ENCODE assay signal across 7 mouse cellular contexts in the genomic region with DNA sequence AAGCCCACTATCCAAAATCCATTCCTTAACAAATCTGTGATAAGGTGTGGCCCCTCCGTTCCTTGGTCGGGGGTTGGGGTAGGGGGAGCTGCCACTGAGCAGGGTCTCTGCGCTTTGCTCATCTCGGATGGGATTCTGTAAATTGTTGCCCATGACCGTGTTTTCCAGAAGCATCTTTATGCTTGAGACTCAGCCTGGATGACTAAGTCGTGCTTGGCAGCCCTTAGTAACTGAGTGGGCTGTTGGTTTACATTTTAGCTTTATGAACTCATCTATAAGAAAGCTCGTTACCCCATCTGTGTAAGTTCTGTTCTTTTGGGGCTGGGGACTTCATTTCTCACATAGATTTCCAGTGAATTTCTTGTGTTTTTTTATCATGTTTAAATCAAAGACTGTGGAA.
"Had no signal": no experiment of that assay in that cellular context is flagged by ENCODE, and none has a peak within 500 bp of the region (broad histone marks: within the 10 kb centered on the region; RNA-seq: fewer than 3 reads in every experiment).

No protein-coding gene starts in this region.

- DNase-seq: kidney, adult 18-20 months; kidney, postnatal 10 days; lung, embryonic 14.5 days; lung, postnatal 10 days; lung, postnatal 4 days; thymus, adult 2 months; thymus, postnatal 25 days had no signal
